Mouse (Mus musculus) megakaryocyte progenitor cell, adult 5-6 weeks (primary cell): ENCODE measurements around the gene Tnfrsf4. TPM values are rescaled to one million over a fixed set of nuclear protein-coding genes. Genes with fewer than 3 reads are reported as not detected.

Experiments
- ATAC-seq: replicated peaks from 2 replicates; pipeline ENCODE4 v1.8.0; 2016; ENCODE audit warnings: mild to moderate bottlenecking, moderate TSS enrichment, inconsistent platforms; ENCODE audit not compliant: poor library complexity
- total RNA-seq, 2 experiments: library from RNA; stranded (forward) in 1 of 2; stranded (reverse) in 1 of 2; fragments of 157-497, 149-512 nt in 1 of 2; fragments of 200-1000 nt in 1 of 2; gene quantifications; 2 replicates each; pipeline versions ENCODE4 v1.2.3 to v1.2.4; 2015 to 2017

Tnfrsf4 gene
- total RNA-seq, 2 experiments from 2014 or later: 0.37 to 1.6 TPM

DNA sequence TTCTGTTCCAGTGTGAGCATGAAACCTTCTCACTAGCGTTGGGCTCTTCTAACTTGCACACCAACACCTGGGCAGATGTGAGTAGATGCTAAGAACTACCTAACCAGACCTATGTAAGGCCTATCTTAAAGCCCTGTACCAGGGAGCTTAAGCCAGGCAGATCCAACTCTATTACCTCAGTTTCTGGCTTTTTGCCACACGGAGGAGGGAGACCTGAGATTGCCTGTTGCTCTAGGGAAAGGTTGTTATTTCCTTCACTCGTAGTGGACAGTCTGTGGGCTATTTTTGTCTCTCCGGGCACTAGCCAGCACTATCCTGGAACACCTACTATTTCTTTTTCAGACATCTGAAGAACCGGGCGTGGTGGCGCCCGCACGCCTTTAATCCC is 50.9 kb downstream of the Tnfrsf4 start:
- no peak for ATAC-seq

DNA sequence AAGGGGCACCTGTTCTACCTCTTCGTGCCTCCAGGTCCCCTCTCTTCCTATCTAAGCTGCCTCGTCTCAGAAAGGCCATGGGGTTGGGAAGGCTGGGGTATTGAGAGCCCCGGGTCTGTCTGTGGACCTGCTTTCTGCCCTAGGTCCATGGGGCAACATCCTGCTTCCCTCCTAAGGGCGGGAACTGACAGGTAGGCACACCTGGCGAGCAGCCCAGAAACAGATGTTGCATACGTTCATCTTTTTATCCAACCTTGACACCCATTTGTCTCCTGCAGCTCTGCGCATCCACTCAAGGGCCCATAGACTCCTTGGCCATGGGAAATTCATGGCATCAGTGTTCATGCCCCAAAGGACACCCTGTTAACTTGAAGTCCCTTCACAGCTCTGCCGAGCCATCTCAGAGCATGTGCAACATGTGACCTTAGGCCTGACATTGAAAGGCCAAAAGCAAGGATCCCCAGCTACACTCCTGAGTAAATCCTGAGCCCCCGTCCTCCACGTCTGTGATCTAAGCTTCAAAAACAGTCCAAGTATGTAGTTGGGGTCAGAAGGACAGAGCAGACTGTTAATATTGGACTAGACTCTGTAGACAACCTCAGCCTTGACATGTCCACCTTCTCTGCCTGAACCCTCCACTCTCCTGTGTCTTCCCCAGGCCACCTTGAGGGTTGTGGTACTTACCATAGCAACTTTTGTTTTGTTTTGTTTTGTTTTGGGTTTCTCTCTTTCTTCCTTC is 51.7 kb downstream of the Tnfrsf4 start:
- ATAC-seq: no peak

Other genes starting within 250 kb of the Tnfrsf4 start
- 0.22 and 0.37 TPM in 2 replicates for gene Vwa1, start 239.1 kb upstream of the Tnfrsf4 start, total RNA-seq (2015)
- gene Vwa1, start 239.1 kb upstream of the Tnfrsf4 start, total RNA-seq (2017): 0.24 and 0.42 TPM in 2 replicates
- gene Tmem88b, start 228.0 kb upstream of the Tnfrsf4 start, total RNA-seq (2015): not detected in 2 replicates
- gene Tmem88b, start 228.0 kb upstream of the Tnfrsf4 start, total RNA-seq (2017): not detected in 2 replicates
- not detected in 2 replicates for gene Ankrd65, start 223.4 kb upstream of the Tnfrsf4 start, total RNA-seq (2015)
- gene Ankrd65, start 223.4 kb upstream of the Tnfrsf4 start, total RNA-seq (2017): not detected in 2 replicates
- 203 and 210 TPM in 2 replicates for gene Mrpl20, start 211.0 kb upstream of the Tnfrsf4 start, total RNA-seq (2015)
- gene Mrpl20, start 211.0 kb upstream of the Tnfrsf4 start, total RNA-seq (2017): 70.0 and 102 TPM in 2 replicates
- 54.0 and 63.6 TPM in 2 replicates for gene Ccnl2, start 201.4 kb upstream of the Tnfrsf4 start, total RNA-seq (2015)
- gene Ccnl2, start 201.4 kb upstream of the Tnfrsf4 start, total RNA-seq (2017): 80.8 and 88.0 TPM in 2 replicates
- 107 and 111 TPM in 2 replicates for gene Aurkaip1, start 182.6 kb upstream of the Tnfrsf4 start, total RNA-seq (2015)
- 128 and 137 TPM in 2 replicates for gene Aurkaip1, start 182.6 kb upstream of the Tnfrsf4 start, total RNA-seq (2017)
- gene Mxra8, start 174.2 kb upstream of the Tnfrsf4 start, total RNA-seq (2015): not detected in 2 replicates
- gene Mxra8, start 174.2 kb upstream of the Tnfrsf4 start, total RNA-seq (2017): not detected in 2 replicates
- gene Dvl1, start 166.4 kb upstream of the Tnfrsf4 start, total RNA-seq (2015): 9.6 and 9.9 TPM in 2 replicates
- gene Dvl1, start 166.4 kb upstream of the Tnfrsf4 start, total RNA-seq (2017): 12.8 and 13.0 TPM in 2 replicates
- gene Tas1r3, start 150.5 kb upstream of the Tnfrsf4 start, total RNA-seq (2015): 0.07 and 0.10 TPM in 2 replicates
- gene Tas1r3, start 150.5 kb upstream of the Tnfrsf4 start, total RNA-seq (2017): 0.17 TPM in 2 replicates
- 7.6 and 7.8 TPM in 2 replicates for gene Cptp, start 144.4 kb upstream of the Tnfrsf4 start, total RNA-seq (2015)
- 8.8 and 9.2 TPM in 2 replicates for gene Cptp, start 144.4 kb upstream of the Tnfrsf4 start, total RNA-seq (2017)
- gene Ints11, start 144.3 kb upstream of the Tnfrsf4 start, total RNA-seq (2015): 26.8 and 47.5 TPM in 2 replicates
- gene Ints11, start 144.3 kb upstream of the Tnfrsf4 start, total RNA-seq (2017): 28.5 and 35.9 TPM in 2 replicates
- 18.7 and 22.5 TPM in 2 replicates for gene Pusl1, start 122.1 kb upstream of the Tnfrsf4 start, total RNA-seq (2015)
- gene Pusl1, start 122.1 kb upstream of the Tnfrsf4 start, total RNA-seq (2017): 19.3 and 33.7 TPM in 2 replicates
- 7.9 and 8.3 TPM in 2 replicates for gene Acap3, start 122.0 kb upstream of the Tnfrsf4 start, total RNA-seq (2015)
- 6.2 and 6.7 TPM in 2 replicates for gene Acap3, start 122.0 kb upstream of the Tnfrsf4 start, total RNA-seq (2017)
- 60.5 and 84.8 TPM in 2 replicates for gene Ube2j2, start 70.0 kb upstream of the Tnfrsf4 start, total RNA-seq (2015)
- 97.5 and 98.7 TPM in 2 replicates for gene Ube2j2, start 70.0 kb upstream of the Tnfrsf4 start, total RNA-seq (2017)
- 105 and 126 TPM in 2 replicates for gene C1qtnf12, start 51.5 kb upstream of the Tnfrsf4 start, total RNA-seq (2015)
- gene C1qtnf12, start 51.5 kb upstream of the Tnfrsf4 start, total RNA-seq (2017): 30.6 and 39.6 TPM in 2 replicates
- 10.5 and 10.6 TPM in 2 replicates for gene B3galt6, start 21.2 kb upstream of the Tnfrsf4 start, total RNA-seq (2015)
- gene B3galt6, start 21.2 kb upstream of the Tnfrsf4 start, total RNA-seq (2017): 11.4 and 12.9 TPM in 2 replicates
- gene Sdf4, start 21.0 kb upstream of the Tnfrsf4 start, total RNA-seq (2015): 52.6 and 54.4 TPM in 2 replicates
- gene Sdf4, start 21.0 kb upstream of the Tnfrsf4 start, total RNA-seq (2017): 188 and 205 TPM in 2 replicates
- 0.76 and 4.5 TPM in 2 replicates for gene Tnfrsf18, start 12.3 kb downstream of the Tnfrsf4 start, total RNA-seq (2015)
- 1.9 and 2.0 TPM in 2 replicates for gene Tnfrsf18, start 12.3 kb downstream of the Tnfrsf4 start, total RNA-seq (2017)
- not detected in 2 replicates for gene Ttll10, start 45.6 kb downstream of the Tnfrsf4 start, total RNA-seq (2015)
- gene Ttll10, start 45.6 kb downstream of the Tnfrsf4 start, total RNA-seq (2017): not detected in 2 replicates
- gene 9430015G10Rik, start 96.1 kb downstream of the Tnfrsf4 start, total RNA-seq (2015): 16.9 and 24.7 TPM in 2 replicates
- gene 9430015G10Rik, start 96.1 kb downstream of the Tnfrsf4 start, total RNA-seq (2017): 28.3 and 33.7 TPM in 2 replicates
- gene Rnf223, start 116.7 kb downstream of the Tnfrsf4 start, total RNA-seq (2015): 0.22 and 0.27 TPM in 2 replicates
- 0.25 TPM in 1 of 2 replicates, not detected in the other for gene Rnf223, start 116.7 kb downstream of the Tnfrsf4 start, total RNA-seq (2017)
- gene Agrn, start 183.6 kb downstream of the Tnfrsf4 start, total RNA-seq (2015): 4.8 and 5.8 TPM in 2 replicates
- 1.9 and 2.0 TPM in 2 replicates for gene Agrn, start 183.6 kb downstream of the Tnfrsf4 start, total RNA-seq (2017)
- 1.2 and 2.1 TPM in 2 replicates for gene Isg15, start 187.0 kb downstream of the Tnfrsf4 start, total RNA-seq (2015)
- gene Isg15, start 187.0 kb downstream of the Tnfrsf4 start, total RNA-seq (2017): 0.79 TPM in 1 of 2 replicates, not detected in the other
- gene AW011738, start 189.5 kb downstream of the Tnfrsf4 start, total RNA-seq (2015): 0.46 and 0.62 TPM in 2 replicates
- gene AW011738, start 189.5 kb downstream of the Tnfrsf4 start, total RNA-seq (2017): 0.07 and 0.12 TPM in 2 replicates
- gene Perm1, start 202.0 kb downstream of the Tnfrsf4 start, total RNA-seq (2015): 0.12 TPM in 1 of 2 replicates, not detected in the other
- gene Perm1, start 202.0 kb downstream of the Tnfrsf4 start, total RNA-seq (2017): 0.08 TPM in 1 of 2 replicates, not detected in the other
- 11.6 and 18.4 TPM in 2 replicates for gene Plekhn1, start 221.0 kb downstream of the Tnfrsf4 start, total RNA-seq (2015)
- gene Plekhn1, start 221.0 kb downstream of the Tnfrsf4 start, total RNA-seq (2017): 12.8 and 15.5 TPM in 2 replicates
- gene Noc2l, start 222.2 kb downstream of the Tnfrsf4 start, total RNA-seq (2015): 72.3 and 81.6 TPM in 2 replicates
- gene Noc2l, start 222.2 kb downstream of the Tnfrsf4 start, total RNA-seq (2017): 122 and 140 TPM in 2 replicates
- not detected in 2 replicates for gene Samd11, start 241.8 kb downstream of the Tnfrsf4 start, total RNA-seq (2015)
- gene Samd11, start 241.8 kb downstream of the Tnfrsf4 start, total RNA-seq (2017): 0.12 and 0.30 TPM in 2 replicates